Mouse (Mus musculus) lung, postnatal 0 days (tissue): ENCODE data around the gene Rcbtb1.

Experiments
- CTCF ChIP-seq: IDR thresholded peaks from 2 replicates; pipeline ENCODE4 v1.5.1; 2016; ENCODE audit warnings: antibody characterized with exemption, mild to moderate bottlenecking
- EP300 ChIP-seq: IDR thresholded peaks from 2 replicates; pipeline ENCODE4 v1.6.1; 2016; ENCODE audit warnings: antibody characterized with exemption, mild to moderate bottlenecking, control low read depth

DNA sequence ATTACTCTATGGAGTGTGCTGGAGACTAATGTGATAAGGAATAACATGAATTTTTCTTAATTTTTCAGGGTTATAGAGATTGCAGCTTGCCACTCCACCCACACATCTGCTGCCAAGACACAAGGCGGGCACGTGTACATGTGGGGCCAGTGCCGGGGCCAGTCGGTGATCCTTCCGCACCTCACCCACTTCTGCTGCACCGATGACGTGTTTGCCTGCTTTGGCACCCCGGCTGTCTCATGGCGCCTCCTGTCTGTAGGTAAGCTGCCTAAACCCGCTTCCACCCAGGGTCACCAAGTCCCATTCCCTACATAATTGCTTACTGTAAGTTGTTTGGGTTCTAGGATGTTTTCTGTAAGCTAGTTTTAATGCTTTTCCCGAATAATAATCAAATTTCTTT lies 25.2 kb downstream of the Rcbtb1 start:
- TF ChIP-seq CTCF (no peak), EP300 (no peak)
